11 mouse cellular contexts compared by ENCODE assay signal in genomic region chr11:79965896-79966295, GRCm38 (mm10). TPM values are rescaled to one million over a fixed set of nuclear protein-coding genes. Genes with fewer than 3 reads are reported as not detected.
A peak's percentile ranks its signal among the peaks of the same experiment; 100 is the strongest.
DNase-seq lines count a peak whose midpoint lies in the region; ATAC-seq and TF ChIP-seq lines count a peak whose summit lies in the region.
"Had no signal": no experiment of that assay in that cellular context is flagged by ENCODE, and none has a peak within 500 bp of the region (broad histone marks: within the 10 kb centered on the region; RNA-seq: fewer than 3 reads in every experiment).

No protein-coding gene starts in this region.

- WGBS in midbrain, embryonic 16.5 days = 64% methylated on average over 8 of the region's 8 CpGs

- peaks cover 0 to 21% of the 10 kb centered on the region in 2 experiments; a peak in 2 of 4 replicates for H3K4me1 ChIP-seq in CH12.LX (ENCODE audit: control insufficient read depth in 1 of 2, insufficient read depth in 2 of 2)
- H3K4me1 ChIP-seq in midbrain, embryonic 16.5 days (ENCODE audit: control insufficient read depth, insufficient read depth, low read length) = peaks cover 7% of the 10 kb centered on the region

- ATAC-seq in megakaryocyte-erythroid progenitor cell, adult 5-6 weeks (replicated peaks; ENCODE audit: low FRiP score, low TSS enrichment, poor library complexity, severe bottlenecking) = no peak
- no peak for ATAC-seq in midbrain, embryonic 16.5 days

- in situ Hi-C loops in CH12.LX (cut with MboI; ENCODE audit: low pct_ligation_motif_present, low pct_unique_long_range_greater_than_20kb, low sequenced_read_pairs) = no loop called here

- no peaks in the 10 kb centered on the region for H3K9me3 ChIP-seq in CH12.LX (replicated peaks; ENCODE audit: low read length)
- H3K9me3 ChIP-seq in midbrain, embryonic 16.5 days (replicated peaks; ENCODE audit: control insufficient read depth, low read length, poor library complexity, severe bottlenecking) = no peaks in the 10 kb centered on the region
- H3K9me3 ChIP-seq: embryonic facial prominence, embryonic 13.5 days had no signal

- dilution Hi-C loops in CH12.LX (cut with MboI; ENCODE audit: extremely low pct_ligation_motif_present, extremely low pct_unique_long_range_greater_than_20kb, low sequenced_read_pairs) = no loop called here

- TF ChIP-seq CTCF in CH12.LX (conservative IDR thresholded peaks at IDR 0.05 in 1 of 2, IDR thresholded peaks at IDR 0.05 in 1 of 2; ENCODE audit: low read depth in 2 of 2, low read length in 2 of 2) = no peak

- H3K79me2 ChIP-seq in CH12.LX (replicated peaks; ENCODE audit: control insufficient read depth, extremely low read depth, insufficient read depth, poor library complexity, severe bottlenecking) = peaks cover 11% of the 10 kb centered on the region

- DNase-seq in heart, postnatal 14 days = peak; percentile 13 to 50
- no peak for DNase-seq in heart, adult 8-10 months (ENCODE audit: low spot score)
- DNase-seq in CH12.LX (ENCODE audit: extremely low read depth) = no peak
- DNase-seq in adrenal gland, postnatal 14 days = peak; percentile 73
- DNase-seq in layer of hippocampus, postnatal 10 days (ENCODE audit: low spot score in 2 of 2) = peak; percentile 48 to 55
- no peak for DNase-seq in yolk sac, embryonic 10.5 days (ENCODE audit: low spot score)

- TF ChIP-seq POLR2A in CH12.LX (IDR thresholded peaks at IDR 0.05; ENCODE audit: low read depth, low read length) = no peak

- no peak for TF ChIP-seq EP300 in CH12.LX (IDR thresholded peaks at IDR 0.05; ENCODE audit: low read length)

- H3K36me3 ChIP-seq in CH12.LX (replicated peaks in 1 of 2; ENCODE audit: control insufficient read depth in 1 of 2, insufficient read depth in 1 of 2, low read length in 1 of 2) = no peaks in the 10 kb centered on the region
- no peaks in the 10 kb centered on the region for H3K36me3 ChIP-seq in midbrain, embryonic 16.5 days (ENCODE audit: control insufficient read depth, insufficient read depth, low read length)
- H3K36me3 ChIP-seq: embryonic facial prominence, embryonic 13.5 days had no signal

- no peak overlapping the region for H3K4me3 ChIP-seq in CH12.LX (replicated peaks in 1 of 3; ENCODE audit: low read depth in 2 of 3, low read length in 2 of 3, poor library complexity in 1 of 3)
- no peak overlapping the region for H3K4me3 ChIP-seq in midbrain, embryonic 16.5 days (ENCODE audit: low read depth, low read length)
- H3K4me3 ChIP-seq: embryonic facial prominence, embryonic 13.5 days; myocyte had no signal

- H3K9ac ChIP-seq in CH12.LX (ENCODE audit: insufficient read depth, low read depth) = no peak overlapping the region
- no peak overlapping the region for H3K9ac ChIP-seq in midbrain, embryonic 16.5 days (ENCODE audit: low read depth, low read length)
- H3K9ac ChIP-seq: embryonic facial prominence, embryonic 13.5 days had no signal

- TF ChIP-seq RAD21 in CH12.LX (IDR thresholded peaks at IDR 0.05; ENCODE audit: low read depth, low read length) = no peak

- H3K4me2 ChIP-seq in CH12.LX (ENCODE audit: insufficient read depth, low read depth, poor library complexity, severe bottlenecking) = peak overlapping the region; percentile 14; the same call in 1 of the 2 replicates
- H3K4me2 ChIP-seq in midbrain, embryonic 16.5 days (ENCODE audit: low read length) = no peak overlapping the region
- H3K4me2 ChIP-seq: embryonic facial prominence, embryonic 13.5 days had no signal

- intact Hi-C loops in heart, postnatal 14 days (cut with DNase I) = no loop called here

- H3K27me3 ChIP-seq in CH12.LX (replicated peaks) = peaks cover 2% of the 10 kb centered on the region
- no peaks in the 10 kb centered on the region for H3K27me3 ChIP-seq in midbrain, embryonic 16.5 days (ENCODE audit: control insufficient read depth, insufficient read depth, low read depth, low read length)
- H3K27me3 ChIP-seq: embryonic facial prominence, embryonic 13.5 days had no signal

- no peak overlapping the region for H3K27ac ChIP-seq in CH12.LX (ENCODE audit: insufficient read depth, low read depth)
- no peak overlapping the region for H3K27ac ChIP-seq in midbrain, embryonic 16.5 days (ENCODE audit: low read length)
- H3K27ac ChIP-seq: embryonic facial prominence, embryonic 13.5 days; kidney, postnatal 0 days had no signal

TF ChIP-seq in CH12.LX, 34 proteins besides CTCF, POLR2A, EP300 and RAD21:
- no peak for TF ChIP-seq BHLHE40 (IDR thresholded peaks at IDR 0.05; ENCODE audit: low read depth, low read length)
- no peak for TF ChIP-seq NRF1 (IDR thresholded peaks at IDR 0.05; ENCODE audit: low read depth, low read length)
- TF ChIP-seq IRF4 (IDR thresholded peaks at IDR 0.05; ENCODE audit: low read depth, low read length) = no peak
- TF ChIP-seq SIN3A (IDR thresholded peaks at IDR 0.05; ENCODE audit: low read length) = no peak
- TF ChIP-seq ETS1 (conservative IDR thresholded peaks at IDR 0.05; ENCODE audit: low read depth, low read length) = no peak
- TF ChIP-seq USF1 (IDR thresholded peaks at IDR 0.05; ENCODE audit: low read depth, low read length) = no peak
- no peak for TF ChIP-seq ZC3H11A (IDR thresholded peaks at IDR 0.05; ENCODE audit: low read depth, low read length)
- TF ChIP-seq PAX5 (IDR thresholded peaks at IDR 0.05; ENCODE audit: low read length) = no peak
- TF ChIP-seq GABPA (IDR thresholded peaks at IDR 0.05; ENCODE audit: insufficient replicate concordance, low read depth, low read length) = no peak
- no peak for TF ChIP-seq TCF12 (IDR thresholded peaks at IDR 0.05; ENCODE audit: low read depth, low read length)
- no peak for TF ChIP-seq E2F4 (IDR thresholded peaks at IDR 0.05; ENCODE audit: insufficient replicate concordance, low read depth, low read length)
- TF ChIP-seq MYC (IDR thresholded peaks at IDR 0.05; ENCODE audit: low read depth, low read length) = no peak
- no peak for TF ChIP-seq TBP (conservative IDR thresholded peaks at IDR 0.05; ENCODE audit: low read depth, low read length)
- no peak for TF ChIP-seq MAX (IDR thresholded peaks at IDR 0.05; ENCODE audit: low read length)
- no peak for TF ChIP-seq ZNF384 (IDR thresholded peaks at IDR 0.05; ENCODE audit: low read depth, low read length)

RNA-seq across cellular contexts. Expression of gene Utp6, which starts 3.7 kb away (rescaled TPM):
- 10 to 100 TPM; 19.4 to 21.3 TPM for total RNA-seq in heart, postnatal 14 days (2021)
- total RNA-seq in heart, adult 8-10 months (2022) = 10 to 100 TPM; 25.0 to 28.1 (median 27.3) TPM
- total RNA-seq in CH12.LX (2012; rRNA removed) (78.8 and 103 TPM in 2 replicates), CH12.LX (2014; rRNA removed) (117 and 122 TPM in 2 replicates)
- 148 and 186 TPM in 2 replicates for polyA plus RNA-seq in CH12.LX (2012; ENCODE audit: insufficient read length, low read depth)
- 36.8 and 37.0 TPM in 2 replicates for total RNA-seq in adrenal gland, postnatal 14 days (2021)
- 10 to 100 TPM; 37.6 to 40.1 TPM for total RNA-seq in layer of hippocampus, postnatal 10 days (2021)
- 47.1 and 59.6 TPM in 2 replicates for total RNA-seq in megakaryocyte-erythroid progenitor cell, adult 5-6 weeks (2014; fragmentation: Nextera tagmentation)
- total RNA-seq in megakaryocyte-erythroid progenitor cell, adult 5-6 weeks (2017) = 129 and 148 TPM in 2 replicates
- polyA plus RNA-seq in midbrain, embryonic 16.5 days (2015; fragmentation: Nextera tagmentation; extraction: Ambion mirVana) = 39.2 and 46.0 TPM in 2 replicates

RNA-seq across cellular contexts. Expression of gene Suz12, which starts 27.0 kb away (rescaled TPM):
- total RNA-seq in heart, postnatal 14 days (2021) = 10 to 100 TPM; 28.2 to 30.2 TPM
- 10 to 100 TPM; 22.9 to 28.9 (median 25.0) TPM for total RNA-seq in heart, adult 8-10 months (2022)
- total RNA-seq in CH12.LX (2012; rRNA removed) = 56.7 and 61.9 TPM in 2 replicates
- total RNA-seq in CH12.LX (2014; rRNA removed) = 160 and 171 TPM in 2 replicates
- 106 and 124 TPM in 2 replicates for polyA plus RNA-seq in CH12.LX (2012; ENCODE audit: insufficient read length, low read depth)
- 53.4 and 61.1 TPM in 2 replicates for total RNA-seq in adrenal gland, postnatal 14 days (2021)
- total RNA-seq in layer of hippocampus, postnatal 10 days (2021) = 10 to 100 TPM; 33.0 to 37.0 TPM
- 129 and 135 TPM in 2 replicates for total RNA-seq in megakaryocyte-erythroid progenitor cell, adult 5-6 weeks (2014; fragmentation: Nextera tagmentation)
- 104 and 124 TPM in 2 replicates for total RNA-seq in megakaryocyte-erythroid progenitor cell, adult 5-6 weeks (2017)
- polyA plus RNA-seq in midbrain, embryonic 16.5 days (2015; fragmentation: Nextera tagmentation; extraction: Ambion mirVana) = 11.7 and 13.2 TPM in 2 replicates

Comparison
In these comparisons a context has a peak if more than half of its experiments do, and no peak if none do; other contexts are left out.
1. DNase-seq: peak in heart, postnatal 14 days (2 of 2), adrenal gland, postnatal 14 days (single experiment) and layer of hippocampus, postnatal 10 days (2 of 2); none in heart, adult 8-10 months (single experiment), CH12.LX (single experiment) and yolk sac, embryonic 10.5 days (single experiment).